Mouse (Mus musculus) CH12.LX (cell line): ENCODE results near the gene Hmgn3. TPM values are rescaled to one million over a fixed set of nuclear protein-coding genes. Genes with fewer than 3 reads are reported as not detected.

Experiments used
- DNase-seq: peaks from one replicate; pipeline ENCODE4 v3.0.0-alpha.2; 2013; ENCODE audit errors: extremely low read depth
- H3K27ac ChIP-seq: 2 replicates; pipeline ENCODE4 v1.5.1; 2012; ENCODE audit warnings: low read depth, mild to moderate bottlenecking, control low read depth, moderate library complexity; ENCODE audit not compliant: insufficient read depth
- H3K27me3 ChIP-seq: replicated peaks from 2 replicates; pipeline ENCODE3; 2012; ENCODE audit warnings: inconsistent platforms
- H3K36me3 ChIP-seq, 2 experiments: replicated peaks in 1 of 2; 2 replicates each; pipeline versions ENCODE3 to v1.6.1; 2012; ENCODE audit warnings: inconsistent platforms in 1 of 2, low read length in 1 of 2, mild to moderate bottlenecking in 1 of 2, mixed read lengths in 1 of 2, moderate library complexity in 1 of 2; ENCODE audit not compliant: control insufficient read depth in 1 of 2, insufficient read depth in 1 of 2
- H3K4me1 ChIP-seq, 2 experiments: 2 replicates each; pipeline ENCODE4 v1.6.1; 2012; ENCODE audit warnings: inconsistent platforms in 1 of 2, moderate library complexity in 1 of 2; ENCODE audit not compliant: insufficient read depth in 2 of 2, control insufficient read depth in 1 of 2
- H3K4me2 ChIP-seq: 2 replicates; pipeline ENCODE4 v1.6.1; 2012; ENCODE audit warnings: low read depth, mild to moderate bottlenecking, control low read depth; ENCODE audit not compliant: poor library complexity, insufficient read depth, severe bottlenecking
- H3K4me3 ChIP-seq, 3 experiments: fragments of 150-350 bp in 1 of 3; sonication (generic) in 1 of 3; replicated peaks in 1 of 3; 2 replicates each; pipeline versions ENCODE3 to v1.5.1; 2011 to 2012; ENCODE audit warnings: low read depth in 2 of 3, low read length in 2 of 3, mild to moderate bottlenecking in 2 of 3, moderate library complexity in 2 of 3, control low read depth in 1 of 3, improper control_type of control experiment in 1 of 3, inconsistent platforms in 1 of 3, mixed read lengths in 1 of 3; ENCODE audit not compliant: poor library complexity in 1 of 3
- H3K79me2 ChIP-seq: replicated peaks from 2 replicates; pipeline ENCODE4 v1.6.1; 2012; ENCODE audit warnings: mild to moderate bottlenecking, moderate library complexity; ENCODE audit not compliant: control insufficient read depth, poor library complexity, insufficient read depth, severe bottlenecking; ENCODE audit errors: extremely low read depth
- H3K9ac ChIP-seq: 2 replicates; pipeline ENCODE4 v1.6.1; 2012; ENCODE audit warnings: low read depth, mild to moderate bottlenecking, control low read depth, moderate library complexity; ENCODE audit not compliant: insufficient read depth
- H3K9me3 ChIP-seq: replicated peaks from 2 replicates; pipeline ENCODE3; 2012; ENCODE audit warnings: low read length, inconsistent platforms, mixed read lengths
- BHLHE40 ChIP-seq: IDR thresholded peaks from 2 replicates; pipeline ENCODE4 v1.6.1; 2011; ENCODE audit warnings: mild to moderate bottlenecking, low read depth, low read length, improper control_type of control experiment
- CHD1 ChIP-seq: IDR thresholded peaks from 2 replicates; pipeline ENCODE4 v1.6.1; 2012; ENCODE audit warnings: low read depth, low read length, improper control_type of control experiment, inconsistent platforms
- CHD2 ChIP-seq: IDR thresholded peaks from 2 replicates; pipeline ENCODE4 v1.6.1; 2011; ENCODE audit warnings: low read length, improper control_type of control experiment
- CTCF ChIP-seq, 2 experiments: IDR thresholded peaks in 1 of 2; conservative IDR thresholded peaks in 1 of 2; 2 replicates each; pipeline ENCODE4 v1.5.1; 2011 to 2012; ENCODE audit warnings: low read depth in 2 of 2, low read length in 2 of 2, improper control_type of control experiment in 1 of 2, inconsistent platforms in 1 of 2, mild to moderate bottlenecking in 1 of 2, moderate library complexity in 1 of 2
- E2F4 ChIP-seq: IDR thresholded peaks from 2 replicates; pipeline ENCODE4 v1.6.1; 2011; ENCODE audit warnings: low read depth, low read length, improper control_type of control experiment; ENCODE audit not compliant: insufficient replicate concordance
- ELF1 ChIP-seq: IDR thresholded peaks from 2 replicates; pipeline ENCODE4 v1.6.1; 2014; ENCODE audit warnings: low read depth, mild to moderate bottlenecking, inconsistent platforms, low read length, improper control_type of control experiment
- EP300 ChIP-seq: IDR thresholded peaks from 2 replicates; pipeline ENCODE4 v1.6.1; 2011; ENCODE audit warnings: low read length, improper control_type of control experiment
- ETS1 ChIP-seq: conservative IDR thresholded peaks from 2 replicates; pipeline ENCODE4 v1.6.1; 2012; ENCODE audit warnings: low read depth, mild to moderate bottlenecking, inconsistent platforms, low read length, improper control_type of control experiment, moderate library complexity
- GABPA ChIP-seq: IDR thresholded peaks from 2 replicates; pipeline ENCODE4 v1.6.1; 2012; ENCODE audit warnings: low read depth, low read length, improper control_type of control experiment, inconsistent platforms; ENCODE audit not compliant: insufficient replicate concordance
- HCFC1 ChIP-seq: IDR thresholded peaks from 2 replicates; pipeline ENCODE4 v1.6.1; 2012; ENCODE audit warnings: low read depth, mild to moderate bottlenecking, inconsistent platforms, low read length, improper control_type of control experiment
- IRF4 ChIP-seq: IDR thresholded peaks from 2 replicates; pipeline ENCODE4 v1.6.1; 2014; ENCODE audit warnings: low read depth, mild to moderate bottlenecking, inconsistent platforms, low read length, improper control_type of control experiment
- JUN ChIP-seq: IDR thresholded peaks from 2 replicates; pipeline ENCODE4 v1.6.1; 2011; ENCODE audit warnings: low read depth, mild to moderate bottlenecking, low read length, improper control_type of control experiment, moderate library complexity; ENCODE audit not compliant: insufficient read depth
- JUND ChIP-seq: conservative IDR thresholded peaks from 2 replicates; pipeline ENCODE4 v1.6.1; 2011; ENCODE audit warnings: low read depth, low read length, improper control_type of control experiment
- KAT2A ChIP-seq: IDR thresholded peaks from 2 replicates; pipeline ENCODE4 v1.6.1; 2012; ENCODE audit warnings: low read length, improper control_type of control experiment, inconsistent platforms; ENCODE audit not compliant: insufficient replicate concordance
- MAFK ChIP-seq: IDR thresholded peaks from 2 replicates; pipeline ENCODE4 v1.6.1; 2011; ENCODE audit warnings: low read length, improper control_type of control experiment; ENCODE audit not compliant: insufficient replicate concordance
- MAX ChIP-seq: IDR thresholded peaks from 2 replicates; pipeline ENCODE4 v1.6.1; 2011; ENCODE audit warnings: low read length, improper control_type of control experiment
- MAZ ChIP-seq: IDR thresholded peaks from 2 replicates; pipeline ENCODE4 v1.6.1; 2012; ENCODE audit warnings: low read depth, mild to moderate bottlenecking, inconsistent platforms, low read length, improper control_type of control experiment, moderate library complexity
- MEF2A ChIP-seq: IDR thresholded peaks from 2 replicates; pipeline ENCODE4 v1.6.1; 2014; ENCODE audit warnings: low read depth, mild to moderate bottlenecking, inconsistent platforms, low read length, improper control_type of control experiment, borderline replicate concordance
- MXI1 ChIP-seq: IDR thresholded peaks from 2 replicates; pipeline ENCODE4 v1.6.1; 2011; ENCODE audit warnings: mild to moderate bottlenecking, low read depth, low read length, improper control_type of control experiment
- MYC ChIP-seq: IDR thresholded peaks from 2 replicates; pipeline ENCODE4 v1.6.1; 2011; ENCODE audit warnings: low read depth, mild to moderate bottlenecking, improper control_type of control experiment, low read length
- NELFE ChIP-seq: IDR thresholded peaks from 2 replicates; pipeline ENCODE4 v1.6.1; 2011; ENCODE audit warnings: low read depth, low read length, improper control_type of control experiment
- NRF1 ChIP-seq: IDR thresholded peaks from 2 replicates; pipeline ENCODE4 v1.6.1; 2014; ENCODE audit warnings: low read depth, mild to moderate bottlenecking, inconsistent platforms, low read length, improper control_type of control experiment, moderate library complexity
- PAX5 ChIP-seq: IDR thresholded peaks from 2 replicates; pipeline ENCODE4 v1.6.1; 2012; ENCODE audit warnings: low read length, inconsistent platforms, mixed read lengths
- POLR2A ChIP-seq: IDR thresholded peaks from 2 replicates; pipeline ENCODE4 v1.6.1; 2011; ENCODE audit warnings: low read depth, mild to moderate bottlenecking, improper control_type of control experiment, low read length
- POLR2AphosphoS2 ChIP-seq: IDR thresholded peaks from 2 replicates; pipeline ENCODE4 v1.6.1; 2011; ENCODE audit warnings: low read depth, low read length, improper control_type of control experiment
- RAD21 ChIP-seq: IDR thresholded peaks from 2 replicates; pipeline ENCODE4 v1.6.1; 2011; ENCODE audit warnings: low read depth, mild to moderate bottlenecking, low read length, improper control_type of control experiment, moderate library complexity
- RCOR1 ChIP-seq: conservative IDR thresholded peaks from 2 replicates; pipeline ENCODE4 v1.6.1; 2012; ENCODE audit warnings: low read depth, mild to moderate bottlenecking, inconsistent platforms, low read length, improper control_type of control experiment
- SIN3A ChIP-seq: IDR thresholded peaks from 2 replicates; pipeline ENCODE4 v1.6.1; 2012; ENCODE audit warnings: low read length, improper control_type of control experiment, inconsistent platforms
- SMC3 ChIP-seq: IDR thresholded peaks from 2 replicates; pipeline ENCODE4 v1.6.1; 2011; ENCODE audit warnings: low read depth, low read length, improper control_type of control experiment
- TBP ChIP-seq: conservative IDR thresholded peaks from 2 replicates; pipeline ENCODE4 v1.6.1; 2011; ENCODE audit warnings: low read depth, low read length, improper control_type of control experiment
- TCF12 ChIP-seq: IDR thresholded peaks from 2 replicates; pipeline ENCODE4 v1.6.1; 2014; ENCODE audit warnings: low read depth, mild to moderate bottlenecking, inconsistent platforms, low read length, improper control_type of control experiment
- UBTF ChIP-seq: IDR thresholded peaks from 2 replicates; pipeline ENCODE4 v1.6.1; 2012; ENCODE audit warnings: low read depth, mild to moderate bottlenecking, inconsistent platforms, low read length, improper control_type of control experiment, moderate library complexity
- USF1 ChIP-seq: IDR thresholded peaks from 2 replicates; pipeline ENCODE4 v1.6.1; 2014; ENCODE audit warnings: low read depth, mild to moderate bottlenecking, inconsistent platforms, low read length, improper control_type of control experiment
- USF2 ChIP-seq: conservative IDR thresholded peaks from 2 replicates; pipeline ENCODE4 v1.6.1; 2011; ENCODE audit warnings: low read depth, low read length, improper control_type of control experiment
- ZC3H11A ChIP-seq: IDR thresholded peaks from 2 replicates; pipeline ENCODE4 v1.6.1; 2012; ENCODE audit warnings: low read depth, mild to moderate bottlenecking, inconsistent platforms, low read length, improper control_type of control experiment
- ZKSCAN1 ChIP-seq: IDR thresholded peaks from 2 replicates; pipeline ENCODE4 v1.6.1; 2012; ENCODE audit warnings: low read depth, inconsistent platforms, low read length, improper control_type of control experiment, borderline replicate concordance
- ZMIZ1 ChIP-seq: IDR thresholded peaks from 2 replicates; pipeline ENCODE4 v1.6.1; 2012; ENCODE audit warnings: low read depth, mild to moderate bottlenecking, inconsistent platforms, low read length, improper control_type of control experiment
- ZNF384 ChIP-seq: IDR thresholded peaks from 2 replicates; pipeline ENCODE4 v1.6.1; 2012; ENCODE audit warnings: low read depth, low read length, improper control_type of control experiment, inconsistent platforms
- dilution Hi-C: fragments of 300-500 bp; cut with MboI; formaldehyde crosslinking; loops from 2 replicates; pipeline ENCODE4 v1.14.3; 2020; ENCODE audit warnings: low sequenced_read_pairs; ENCODE audit not compliant: extremely low pct_unique_long_range_greater_than_20kb, extremely low pct_ligation_motif_present
- in situ Hi-C: fragments of 300-500 bp; cut with MboI; formaldehyde crosslinking; loops from 3 replicates; pipeline ENCODE4 v1.14.3; 2019; ENCODE audit warnings: low sequenced_read_pairs, low pct_ligation_motif_present, low pct_unique_long_range_greater_than_20kb, mixed read lengths
- polyA plus RNA-seq: library from polyadenylated mRNA; unstranded; fragments of >175 nt; gene quantifications from 2 replicates; pipeline ENCODE4 v1.2.1, GENCODE M21; 2012; ENCODE audit warnings: low read depth; ENCODE audit not compliant: insufficient read length
- total RNA-seq, 2 experiments: library from RNA; depleted of rRNA; stranded (reverse); fragments of 300-350 nt in 1 of 2; fragments of >200 nt in 1 of 2; gene quantifications; 2 replicates each; pipeline ENCODE4 v1.2.3; 2012 to 2014

The Hmgn3 gene
- 50.8 and 63.3 TPM in 2 replicates for total RNA-seq (2012; rRNA removed)
- total RNA-seq (2014; rRNA removed): 167 and 183 TPM in 2 replicates
- 98.1 and 121 TPM in 2 replicates for polyA plus RNA-seq

- Histone ChIP-seq H3K4me3 (peak within 1 kb of the TSS; percentile 70 to 89 (median 73)), H3K79me2 (no peaks in the 10 kb centered on the region), H3K9ac (peak within 1 kb of the TSS; percentile 61), H3K4me1 (peaks cover 2 to 9% of the 10 kb centered on the region in 2 experiments; a peak in 3 of 4 replicates), H3K27ac (no peak within 1 kb of the TSS), H3K27me3 (no peaks in the 10 kb centered on the region), H3K4me2 (peak within 1 kb of the TSS; percentile 80), H3K9me3 (peaks cover 3% of the 10 kb centered on the region), H3K36me3 (peaks cover 0 to 4% of the 10 kb centered on the region in 2 experiments)
- peak; percentile 84 for DNase-seq
- in situ Hi-C loops (no loop called here), dilution Hi-C loops (no loop called here)
- no peak for TF ChIP-seq JUND
- TF ChIP-seq NELFE: peak; percentile 60
- TF ChIP-seq RCOR1: no peak
- TF ChIP-seq NRF1: peak; percentile 77
- no peak for TF ChIP-seq BHLHE40
- TF ChIP-seq EP300: no peak
- TF ChIP-seq USF1: no peak
- TF ChIP-seq E2F4: no peak
- TF ChIP-seq TCF12: peak; percentile 57; the same call in 1 of the 2 replicates
- no peak for TF ChIP-seq SMC3
- TF ChIP-seq ETS1: no peak
- TF ChIP-seq GABPA: no peak
- TF ChIP-seq TBP: no peak
- TF ChIP-seq MAZ: no peak
- no peak for TF ChIP-seq MEF2A
- TF ChIP-seq RAD21: no peak
- TF ChIP-seq MYC: no peak
- TF ChIP-seq POLR2A: peak; percentile 80
- TF ChIP-seq MAX: peak; percentile 82
- TF ChIP-seq CHD2: no peak
- TF ChIP-seq ZNF384: peak; percentile 99
- no peak for TF ChIP-seq ZKSCAN1
- TF ChIP-seq UBTF: peak; percentile 72; the same call in 1 of the 2 replicates
- TF ChIP-seq MAFK: no peak
- no peak for TF ChIP-seq CTCF (conservative IDR thresholded peaks at IDR 0.05 in 1 of 2, IDR thresholded peaks at IDR 0.05 in 1 of 2; ENCODE audit: low read depth in 2 of 2, low read length in 2 of 2)
- no peak for TF ChIP-seq HCFC1
- no peak for TF ChIP-seq USF2
- peak; percentile 47 for TF ChIP-seq ZMIZ1
- no peak for TF ChIP-seq POLR2AphosphoS2
- TF ChIP-seq KAT2A: no peak
- TF ChIP-seq ELF1: peak; percentile 56; the same call in 1 of the 2 replicates
- TF ChIP-seq CHD1: no peak
- peak; percentile 45; the same call in 1 of the 2 replicates for TF ChIP-seq IRF4
- no peak for TF ChIP-seq JUN
- 0 out of 2 replicates have a peak, but pooled peaks have one; percentile 33 for TF ChIP-seq MXI1
- no peak; the same call in 1 of the 2 replicates for TF ChIP-seq SIN3A
- no peak for TF ChIP-seq ZC3H11A
- no peak for TF ChIP-seq PAX5
Observed at GRCm38 (mm10) chr9:83146446-83147188, at the start of gene Hmgn3. Gene Hmgn3 (minus strand): TSS chr9:83146685.
